8 mouse cellular contexts compared by ENCODE assay signal in genomic region chr12:116404012-116404679, GRCm38 (mm10). TPM values are rescaled to one million over a fixed set of nuclear protein-coding genes. Genes with fewer than 3 reads are reported as not detected.
DNase-seq lines count a peak whose midpoint lies in the region; ATAC-seq and TF ChIP-seq lines count a peak whose summit lies in the region.

No protein-coding gene starts in this region.

- peak overlapping the region; percentile 54; the same call in 1 of the 2 replicates for H3K9ac ChIP-seq in forebrain, embryonic 14.5 days (ENCODE audit: low read length)
- no peak overlapping the region for H3K9ac ChIP-seq in midbrain, postnatal 0 days (replicated peaks; ENCODE audit: low read length, poor library complexity, severe bottlenecking)

- H3K9me3 ChIP-seq in forebrain, embryonic 14.5 days (replicated peaks; ENCODE audit: control insufficient read depth, low read length), result peaks cover 13% of the 10 kb centered on the region
- H3K9me3 ChIP-seq in midbrain, postnatal 0 days (ENCODE audit: low read length), result peaks cover 4% of the 10 kb centered on the region; the same call in 1 of the 2 replicates

- peak; percentile 16 for DNase-seq in CD4-positive, CD25-positive, alpha-beta regulatory T cell, adult 2 months (ENCODE audit: low read depth, low spot score)
- DNase-seq in ovary, postnatal 36 days (ENCODE audit: low spot score), result peak; percentile 5
- no peak for DNase-seq in ovary, postnatal 14 days (ENCODE audit: low spot score)
- no peak for DNase-seq in forebrain, embryonic 14.5 days (ENCODE audit: low spot score)
- peak; percentile 22 for DNase-seq in kidney, postnatal 10 days
- no peak for DNase-seq in midbrain, postnatal 0 days (ENCODE audit: low spot score)
- DNase-seq in urinary bladder, postnatal 10 days (ENCODE audit: low spot score), result no peak

- ATAC-seq in CD4-positive, CD25-positive, alpha-beta regulatory T cell, adult 4 months, result no peak
- no peak for ATAC-seq in forebrain, embryonic 14.5 days
- no peak for ATAC-seq in midbrain, postnatal 0 days (ENCODE audit: low FRiP score)

- 0 out of 2 replicates have a peak overlapping the region, but pooled peaks have one; percentile 24 for H3K27ac ChIP-seq in forebrain, embryonic 14.5 days (ENCODE audit: low read depth, low read length)
- no peak overlapping the region for H3K27ac ChIP-seq in midbrain, postnatal 0 days (ENCODE audit: low read depth, low read length)

- 98% methylated on average over 18 of the region's 18 CpGs for WGBS in forebrain, embryonic 14.5 days
- WGBS in midbrain, postnatal 0 days, result 96% methylated on average over 18 of the region's 18 CpGs

- TF ChIP-seq CTCF in midbrain, postnatal 0 days (IDR thresholded peaks at IDR 0.05), result no peak

- 0 out of 2 replicates have a peak, but pooled peaks cover 2% of the 10 kb centered on the region for H3K4me1 ChIP-seq in forebrain, embryonic 14.5 days (ENCODE audit: control insufficient read depth, insufficient read depth, low read length)
- H3K4me1 ChIP-seq in midbrain, postnatal 0 days (ENCODE audit: insufficient read depth, low read length), result 0 out of 2 replicates have a peak, but pooled peaks cover 3% of the 10 kb centered on the region

- no peaks in the 10 kb centered on the region; the same call in 1 of the 2 replicates for H3K36me3 ChIP-seq in forebrain, embryonic 14.5 days (ENCODE audit: control insufficient read depth, insufficient read depth, low read length)
- H3K36me3 ChIP-seq in midbrain, postnatal 0 days (ENCODE audit: insufficient read depth, low read length), result no peaks in the 10 kb centered on the region

- H3K27me3 ChIP-seq in forebrain, embryonic 14.5 days (replicated peaks; ENCODE audit: control insufficient read depth, insufficient read depth, low read length), result no peaks in the 10 kb centered on the region
- H3K27me3 ChIP-seq in midbrain, postnatal 0 days (ENCODE audit: insufficient read depth, low read length), result no peaks in the 10 kb centered on the region

- H3K4me3 ChIP-seq in forebrain, embryonic 14.5 days (ENCODE audit: low read depth, low read length), result 0 out of 2 replicates have a peak overlapping the region, but pooled peaks have one; percentile 69
- H3K4me3 ChIP-seq in midbrain, postnatal 0 days (ENCODE audit: low read depth, low read length), result peak overlapping the region; percentile 59

- H3K4me2 ChIP-seq in forebrain, embryonic 14.5 days (ENCODE audit: low read length), result peak overlapping the region; percentile 84
- peak overlapping the region; percentile 56 for H3K4me2 ChIP-seq in midbrain, postnatal 0 days (ENCODE audit: low read depth, low read length, poor library complexity, severe bottlenecking)

RNA-seq across cellular contexts. Expression of gene Ncapg2, which starts 1.1 kb away (rescaled TPM):
- polyA plus RNA-seq in CD4-positive, CD25-positive, alpha-beta regulatory T cell, adult 4 months (2017; shearing (Covaris generic)), result 1 to 10 TPM; 7.1 to 8.4 TPM
- 19.7 and 21.8 TPM in 2 replicates for polyA plus RNA-seq in forebrain, embryonic 14.5 days (2014; fragmentation: Nextera tagmentation; extraction: Ambion mirVana)
- 6.2 and 7.9 TPM in 2 replicates for total RNA-seq in midbrain, postnatal 0 days (2014; rRNA removed)
- 2.6 and 3.2 TPM in 2 replicates for polyA plus RNA-seq in midbrain, postnatal 0 days (2015; fragmentation: Nextera tagmentation; extraction: Ambion mirVana)

Comparison
In these comparisons a context has a peak if more than half of its experiments do, and no peak if none do; other contexts are left out.
1. DNase-seq: peak in CD4-positive, CD25-positive, alpha-beta regulatory T cell, adult 2 months (single experiment), ovary, postnatal 36 days (single experiment) and kidney, postnatal 10 days (single experiment); none in ovary, postnatal 14 days (single experiment), forebrain, embryonic 14.5 days (single experiment), midbrain, postnatal 0 days (single experiment) and urinary bladder, postnatal 10 days (single experiment).